Mouse (Mus musculus) hindbrain, embryonic 14.5 days (tissue): ENCODE data around the gene Tiam1. TPM values are rescaled to one million over a fixed set of nuclear protein-coding genes. Genes with fewer than 3 reads are reported as not detected.

Experiments used
- ATAC-seq: fragments of 200-750 bp; cut with Nextera tagmentation; 2 replicates; pipeline ENCODE4 v1.8.0; 2017; ENCODE audit warnings: moderate number of reproducible peaks, mild to moderate bottlenecking, moderate TSS enrichment, moderate library complexity; ENCODE audit not compliant: low FRiP score
- DNase-seq: peaks from one replicate; pipeline ENCODE4 v3.0.0-alpha.2; 2015; ENCODE audit warnings: low spot score
- H3K27ac ChIP-seq: fragments of 300-500 bp; sonication (generic); 2 replicates; pipeline ENCODE4 v1.5.1; 2014; ENCODE audit warnings: mild to moderate bottlenecking, moderate library complexity
- H3K27me3 ChIP-seq: fragments of 300-500 bp; sonication (generic); 2 replicates; pipeline ENCODE4 v1.6.1; 2014; ENCODE audit warnings: mild to moderate bottlenecking, low read length, mixed read lengths; ENCODE audit not compliant: control insufficient read depth, insufficient read depth
- H3K36me3 ChIP-seq: fragments of 300-500 bp; sonication (generic); replicated peaks from 2 replicates; pipeline ENCODE4 v1.6.1; 2014; ENCODE audit not compliant: control insufficient read depth, insufficient read depth
- H3K4me1 ChIP-seq: fragments of 300-500 bp; sonication (generic); replicated peaks from 2 replicates; pipeline ENCODE4 v1.6.1; 2014; ENCODE audit warnings: antibody characterized with exemption, low read length, mixed read lengths; ENCODE audit not compliant: control insufficient read depth, insufficient read depth
- H3K4me2 ChIP-seq: fragments of 300-500 bp; sonication (generic); replicated peaks from 2 replicates; pipeline ENCODE4 v1.6.1; 2014; ENCODE audit warnings: mild to moderate bottlenecking, moderate library complexity
- H3K4me3 ChIP-seq: fragments of 300-500 bp; sonication (generic); replicated peaks from 2 replicates; pipeline ENCODE4 v1.5.1; 2014; ENCODE audit warnings: mild to moderate bottlenecking, low read length
- H3K9ac ChIP-seq: fragments of 300-500 bp; sonication (generic); 2 replicates; pipeline ENCODE4 v1.6.1; 2014
- H3K9me3 ChIP-seq: fragments of 300-500 bp; sonication (generic); 2 replicates; pipeline ENCODE4 v1.6.1; 2016; ENCODE audit warnings: low read length; ENCODE audit not compliant: control insufficient read depth
- WGBS: fragments of 180-500 bp; shearing (Covaris S2); extraction: QIAGEN DNeasy Blood & Tissue Kit; methylation state at CpG from one replicate; pipeline ENCODE4 v1.1.7; 2014; 5-methylcytosine and 5-hydroxymethylcytosine counted together
- polyA plus RNA-seq: library from polyadenylated mRNA; unstranded; fragments of >200 nt; fragmentation: Nextera tagmentation; extraction: Ambion mirVana; gene quantifications from 2 replicates; pipeline ENCODE4 v1.2.1, GENCODE M21; 2014

The Tiam1 gene
- polyA plus RNA-seq, 1 experiment from 2014 or later: 27.2 TPM

DNA sequence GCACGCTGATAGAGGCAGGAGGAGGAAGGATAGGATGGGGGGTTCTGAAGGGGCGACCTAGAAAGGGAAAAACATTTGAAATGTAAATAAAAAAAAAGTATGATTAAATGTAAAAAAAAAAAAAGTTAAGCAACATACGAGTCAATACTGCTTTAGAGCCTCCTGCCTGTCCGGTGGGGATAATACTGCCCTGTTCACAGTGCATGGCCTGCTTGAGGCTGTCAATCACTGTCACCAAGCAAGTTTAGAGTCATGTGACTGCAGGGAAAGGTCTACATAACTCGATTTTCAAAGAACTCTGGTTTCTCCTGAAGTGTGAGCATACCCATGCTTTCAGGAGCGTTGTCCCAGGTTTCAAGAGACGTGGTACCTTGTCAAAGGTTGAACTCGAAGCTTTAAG is 15.2 kb downstream of the Tiam1 start:
- DNase-seq (no peak), ATAC-seq (no peak)
- Histone ChIP-seq H3K27ac (no peak overlapping the region), H3K4me1 (peaks cover 13% of the 10 kb centered on the region; the same call in 1 of the 2 replicates), H3K4me2 (no peak overlapping the region), H3K4me3 (no peak overlapping the region), H3K27me3 (no peaks in the 10 kb centered on the region), H3K36me3 (no peaks in the 10 kb centered on the region), H3K9ac (no peak overlapping the region), H3K9me3 (no peaks in the 10 kb centered on the region)
- 61% methylated on average over 8 of the region's 8 CpGs for WGBS

DNA sequence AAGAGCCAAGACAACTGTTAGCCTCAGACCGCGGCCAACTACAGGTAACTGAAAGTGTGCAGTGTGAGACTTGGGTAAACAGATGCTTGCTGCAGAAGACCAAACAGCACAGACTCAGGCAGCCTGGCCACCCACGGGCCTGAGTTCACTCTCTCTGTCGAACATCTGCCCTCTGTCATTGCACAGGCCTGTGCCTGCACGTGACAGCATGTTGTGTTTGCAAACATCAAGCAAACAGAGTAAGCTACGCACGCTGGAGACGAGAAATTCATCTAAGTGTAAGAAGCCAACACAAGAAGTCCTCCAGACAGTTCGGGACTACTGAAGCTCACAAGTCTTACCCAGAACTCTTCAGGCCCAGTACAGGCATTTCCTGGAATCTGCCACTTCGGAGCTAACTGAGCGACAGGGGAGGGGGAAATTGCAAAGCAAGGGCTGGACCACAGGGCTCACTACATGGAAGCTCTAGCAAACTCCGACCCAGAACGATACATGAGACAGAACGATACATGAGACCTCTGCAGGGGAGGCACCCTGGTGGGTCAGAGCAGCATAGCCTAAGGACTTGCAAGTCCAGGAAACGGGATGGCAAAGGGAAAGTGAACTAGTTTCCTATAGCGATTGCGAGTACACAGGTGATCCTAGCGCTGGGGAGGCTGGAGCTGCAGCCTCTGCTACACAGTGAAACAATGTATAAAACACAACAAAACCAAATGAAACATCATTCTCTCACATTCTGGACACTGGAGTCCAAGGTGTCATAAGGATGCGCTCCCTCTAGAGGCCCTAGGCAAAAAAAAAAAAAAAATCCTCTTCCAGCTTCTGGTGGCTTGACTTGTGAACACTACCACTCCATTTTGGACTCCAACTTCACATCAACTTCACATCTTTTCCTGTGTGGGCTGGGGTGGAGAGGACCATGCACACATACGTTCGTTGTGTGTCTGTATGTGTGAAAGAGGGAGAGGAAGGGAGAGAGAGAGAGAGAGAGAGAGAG is 18.0 kb downstream of the Tiam1 start:
- Histone ChIP-seq H3K4me1 (peaks cover 13% of the 10 kb centered on the region; the same call in 1 of the 2 replicates), H3K4me3 (no peak overlapping the region), H3K9ac (no peak overlapping the region), H3K36me3 (no peaks in the 10 kb centered on the region), H3K9me3 (peaks cover under 1% of the 10 kb centered on the region; the same call in 1 of the 2 replicates), H3K4me2 (no peak overlapping the region), H3K27ac (no peak overlapping the region), H3K27me3 (no peaks in the 10 kb centered on the region)
- ATAC-seq (no peak), DNase-seq (no peak)
- WGBS: 75% methylated on average over 21 of the region's 21 CpGs

DNA sequence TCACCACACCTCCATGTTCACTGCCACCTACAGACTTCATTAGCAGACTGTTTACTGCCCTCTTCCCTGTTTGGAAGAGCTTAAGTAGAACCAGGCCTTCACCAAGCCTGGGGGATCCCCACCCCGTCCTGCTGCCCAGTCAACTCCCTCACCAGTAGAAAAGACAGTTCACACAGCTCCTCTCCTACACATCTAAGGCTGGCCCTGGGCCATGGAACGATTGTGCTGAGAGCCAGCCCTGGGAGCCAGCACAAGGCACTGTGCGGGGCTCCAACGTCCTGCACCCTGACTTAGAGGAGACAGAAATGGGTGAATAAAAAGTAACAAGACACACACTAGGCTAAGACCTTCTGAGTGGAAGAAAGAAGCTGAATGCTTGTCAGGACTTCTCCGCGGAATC is 20.5 kb downstream of the Tiam1 start:
- no peak overlapping the region for H3K9ac ChIP-seq
- H3K9me3 ChIP-seq: peaks cover 5% of the 10 kb centered on the region; the same call in 1 of the 2 replicates
- H3K4me1 ChIP-seq: peaks cover 6% of the 10 kb centered on the region; the same call in 1 of the 2 replicates
- H3K4me2 ChIP-seq: no peak overlapping the region
- H3K27ac ChIP-seq: no peak overlapping the region
- DNase-seq: no peak
- no peaks in the 10 kb centered on the region for H3K27me3 ChIP-seq
- no peak overlapping the region for H3K4me3 ChIP-seq
- no peaks in the 10 kb centered on the region for H3K36me3 ChIP-seq
- no peak for ATAC-seq
- 84% methylated on average over 6 of the region's 6 CpGs for WGBS

DNA sequence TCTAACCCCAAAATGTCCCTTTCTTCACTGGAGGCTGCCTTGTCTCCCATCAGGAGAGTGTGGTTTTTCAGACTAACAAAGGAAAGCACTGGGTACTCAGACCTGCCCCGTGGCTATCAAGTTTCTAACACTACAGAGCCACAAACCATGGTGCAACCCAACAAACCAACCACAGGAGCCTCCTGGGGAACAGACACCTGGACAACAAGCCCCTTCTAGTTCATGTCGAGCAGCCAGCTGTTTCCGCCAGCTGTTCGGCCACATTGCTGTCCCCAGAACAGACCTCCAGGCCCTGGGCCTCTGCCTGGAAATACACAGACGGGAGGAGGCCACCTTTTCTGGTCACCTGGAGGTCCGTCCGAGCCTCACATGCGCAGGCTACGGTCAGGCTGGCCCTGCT is 21.1 kb downstream of the Tiam1 start:
- ATAC-seq: no peak
- no peaks in the 10 kb centered on the region for H3K36me3 ChIP-seq

DNA sequence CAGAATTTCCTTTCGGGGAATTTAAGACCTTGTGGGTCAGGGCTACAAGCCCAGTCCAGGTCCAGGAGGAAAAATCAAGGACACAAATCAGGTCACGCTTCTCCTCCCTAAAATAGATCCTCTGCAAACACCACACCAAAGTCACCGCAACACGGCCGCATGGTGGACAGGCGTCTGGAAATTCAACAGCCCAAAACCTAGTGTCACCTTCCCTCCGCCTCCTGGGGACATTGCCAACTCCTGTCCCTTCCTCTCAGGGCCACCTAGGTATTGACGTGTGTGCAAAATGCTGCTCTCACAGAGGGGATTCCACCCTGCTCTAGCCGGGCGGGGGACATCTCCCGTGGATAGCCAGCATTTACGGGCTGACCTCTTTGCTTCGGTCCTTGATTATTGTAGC is 21.8 kb downstream of the Tiam1 start:
- WGBS: 92% methylated on average over 13 of the region's 13 CpGs

More for the DNA sequence above, 21.1 kb downstream of the Tiam1 start:
- no peak overlapping the region for H3K4me3 ChIP-seq
- H3K4me1 ChIP-seq: peaks cover 6% of the 10 kb centered on the region; the same call in 1 of the 2 replicates
- no peak overlapping the region for H3K4me2 ChIP-seq
- H3K27ac ChIP-seq: no peak overlapping the region
- no peaks in the 10 kb centered on the region for H3K27me3 ChIP-seq
- no peak for DNase-seq
- no peak overlapping the region for H3K9ac ChIP-seq
- WGBS: 92% methylated on average over 9 of the region's 9 CpGs
- peaks cover 5% of the 10 kb centered on the region; the same call in 1 of the 2 replicates for H3K9me3 ChIP-seq

DNA sequence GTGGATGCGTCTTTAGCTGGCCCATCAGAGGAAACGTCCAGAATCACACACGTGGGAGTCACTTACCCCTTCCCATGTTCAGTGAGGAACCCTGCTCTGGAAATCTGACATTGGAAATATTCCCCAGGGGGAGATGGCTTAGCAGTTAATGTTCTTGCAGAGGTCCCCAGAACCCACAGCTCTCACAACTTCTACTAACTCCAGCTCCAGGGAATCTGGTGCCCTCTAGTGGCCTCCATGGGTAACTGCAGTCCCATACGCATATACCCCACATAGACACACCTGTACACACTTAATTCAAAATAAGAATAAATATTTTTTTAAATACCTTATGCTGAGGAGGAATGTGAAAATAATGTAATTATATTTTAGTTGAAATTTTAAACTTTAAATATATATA is 23.6 kb downstream of the Tiam1 start:
- Histone ChIP-seq H3K36me3 (no peaks in the 10 kb centered on the region), H3K4me3 (no peak overlapping the region), H3K27me3 (no peaks in the 10 kb centered on the region), H3K9me3 (peaks cover 5% of the 10 kb centered on the region; the same call in 1 of the 2 replicates), H3K27ac (no peak overlapping the region), H3K4me2 (no peak overlapping the region), H3K9ac (no peak overlapping the region), H3K4me1 (no peaks in the 10 kb centered on the region)
- WGBS: 99% methylated on average over 4 of the region's 4 CpGs
- DNase-seq: no peak
- ATAC-seq: no peak

More for the DNA sequence above, 21.8 kb downstream of the Tiam1 start:
- no peak overlapping the region for H3K9ac ChIP-seq
- H3K9me3 ChIP-seq: peaks cover 5% of the 10 kb centered on the region; the same call in 1 of the 2 replicates
- H3K4me2 ChIP-seq: no peak overlapping the region
- no peak for ATAC-seq
- no peak overlapping the region for H3K4me3 ChIP-seq
- H3K36me3 ChIP-seq: no peaks in the 10 kb centered on the region
- H3K27ac ChIP-seq: no peak overlapping the region
- peaks cover 1% of the 10 kb centered on the region; the same call in 1 of the 2 replicates for H3K4me1 ChIP-seq
- DNase-seq: no peak
- no peaks in the 10 kb centered on the region for H3K27me3 ChIP-seq

DNA sequence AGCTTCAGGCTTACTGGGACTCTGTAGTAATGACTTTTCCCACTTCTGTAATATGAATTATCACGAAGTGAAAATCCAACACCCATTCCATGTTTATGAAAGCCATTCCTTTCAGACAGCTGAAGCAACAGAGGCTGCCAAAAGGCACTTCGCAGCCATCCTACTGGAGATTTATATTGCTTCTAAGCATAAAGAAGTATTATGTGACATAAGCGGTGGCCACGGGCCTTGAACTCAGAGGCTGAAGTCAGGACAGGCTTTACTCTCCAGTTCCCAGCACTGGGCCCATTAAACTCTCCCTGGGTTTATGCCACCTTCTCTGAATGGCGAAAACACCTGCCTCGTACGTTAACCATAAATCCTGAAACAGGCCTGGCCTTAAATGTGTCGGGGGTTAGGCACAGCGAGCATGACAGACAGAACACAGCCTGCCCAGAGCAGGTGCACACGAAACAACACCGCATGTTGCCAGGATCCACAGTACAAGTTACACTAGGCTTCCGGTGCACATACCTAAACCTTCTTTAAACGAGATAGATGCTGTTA is 26.9 kb downstream of the Tiam1 start:
- no peaks in the 10 kb centered on the region for H3K27me3 ChIP-seq
- H3K27ac ChIP-seq: no peak overlapping the region
- 92% methylated on average over 13 of the region's 13 CpGs for WGBS
- DNase-seq: no peak
- H3K4me3 ChIP-seq: no peak overlapping the region
- peaks cover 5% of the 10 kb centered on the region; the same call in 1 of the 2 replicates for H3K9me3 ChIP-seq
- H3K4me1 ChIP-seq: no peaks in the 10 kb centered on the region
- H3K9ac ChIP-seq: no peak overlapping the region
- no peaks in the 10 kb centered on the region for H3K36me3 ChIP-seq
- H3K4me2 ChIP-seq: no peak overlapping the region
- no peak for ATAC-seq

DNA sequence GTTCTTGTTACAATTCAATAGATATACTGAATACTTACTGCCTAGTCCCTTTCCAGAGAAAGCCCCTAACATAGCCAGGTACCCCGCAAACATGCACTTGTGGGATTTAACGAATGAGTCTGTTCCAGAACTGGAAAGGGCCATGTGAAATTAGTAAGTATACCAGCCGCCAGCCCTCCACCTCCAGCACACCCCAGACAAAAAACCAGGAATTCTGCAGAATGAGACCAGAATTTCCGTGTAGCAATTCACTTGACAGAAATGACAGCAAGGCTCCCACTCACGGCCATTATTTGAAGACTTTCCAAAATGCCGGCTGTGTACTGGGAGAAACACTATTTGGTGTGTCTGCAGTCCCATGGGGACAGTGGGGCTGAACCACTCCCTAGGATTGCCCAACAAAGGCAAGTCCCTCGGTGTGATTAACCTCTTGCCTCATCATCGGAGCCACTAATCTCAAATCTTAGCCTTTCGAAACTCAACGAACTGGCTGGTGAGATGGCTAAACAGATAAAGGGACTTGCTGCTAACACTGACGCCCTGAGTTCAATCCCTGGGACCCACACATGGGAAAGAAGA is 30.9 kb downstream of the Tiam1 start:
- no peaks in the 10 kb centered on the region for H3K9me3 ChIP-seq
- H3K36me3 ChIP-seq: no peaks in the 10 kb centered on the region
- no peak overlapping the region for H3K27ac ChIP-seq
- no peak overlapping the region for H3K4me2 ChIP-seq
- WGBS: 91% methylated on average over 11 of the region's 11 CpGs
- no peak for ATAC-seq
- H3K4me1 ChIP-seq: no peaks in the 10 kb centered on the region
- H3K27me3 ChIP-seq: no peaks in the 10 kb centered on the region
- no peak overlapping the region for H3K9ac ChIP-seq
- H3K4me3 ChIP-seq: no peak overlapping the region
- DNase-seq: no peak

DNA sequence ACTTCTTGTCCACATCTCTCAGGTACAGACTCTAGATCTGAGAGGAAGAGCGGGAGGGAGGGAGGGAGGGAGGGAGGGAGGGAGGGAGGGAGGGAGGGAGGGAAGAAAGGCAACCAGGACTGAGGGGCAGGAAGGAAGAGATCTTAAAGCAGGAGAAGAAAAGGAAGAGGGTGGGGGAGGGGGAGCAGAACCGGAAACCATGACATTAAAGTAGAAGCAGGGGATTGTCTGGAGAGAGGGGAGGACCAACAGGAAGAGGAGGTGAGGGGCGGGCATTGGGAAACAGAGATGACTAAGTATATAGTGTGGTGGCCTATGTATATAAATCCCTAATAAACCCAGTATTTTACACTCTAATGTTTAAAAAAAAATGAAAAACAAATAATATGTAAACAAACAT is 34.1 kb downstream of the Tiam1 start:
- Histone ChIP-seq H3K4me3 (no peak overlapping the region), H3K27me3 (no peaks in the 10 kb centered on the region), H3K9me3 (no peaks in the 10 kb centered on the region), H3K27ac (no peak overlapping the region), H3K4me2 (no peak overlapping the region), H3K4me1 (no peaks in the 10 kb centered on the region), H3K9ac (no peak overlapping the region), H3K36me3 (no peaks in the 10 kb centered on the region)
- 75% methylated on average over 2 of the region's 3 CpGs for WGBS
- DNase-seq (no peak), ATAC-seq (no peak)
